ENCODE assay signal across 30 mouse cellular contexts in the genomic region with DNA sequence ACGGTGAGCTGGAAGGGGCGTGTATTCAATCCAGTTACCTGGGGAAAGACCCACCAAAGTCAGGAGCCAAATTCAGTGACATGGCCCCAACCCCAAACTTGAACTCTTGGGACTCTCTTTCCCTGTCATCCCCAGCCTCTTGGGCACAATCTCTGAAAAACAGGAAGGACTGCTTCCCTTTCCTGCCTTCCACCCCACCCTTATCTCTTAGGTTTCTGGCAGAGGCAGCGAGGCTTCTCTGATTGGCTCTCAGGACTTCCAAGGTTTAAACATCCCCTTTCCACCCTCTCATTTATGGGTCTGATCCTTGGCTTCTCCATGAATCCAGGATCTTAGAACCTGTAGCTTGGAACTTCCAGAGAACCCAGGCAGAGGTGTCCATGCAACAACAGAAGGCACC. TPM values are rescaled to one million over a fixed set of nuclear protein-coding genes. Genes with fewer than 3 reads are reported as not detected.
DNase-seq lines count a peak whose midpoint lies in the region; ATAC-seq and TF ChIP-seq lines count a peak whose summit lies in the region.
"Had no signal": no experiment of that assay in that cellular context is flagged by ENCODE, and none has a peak within 500 bp of the region (broad histone marks: within the 10 kb centered on the region; RNA-seq: fewer than 3 reads in every experiment).

No protein-coding gene starts in this region.

- ATAC-seq in megakaryocyte, adult 5-6 weeks (ENCODE audit: poor library complexity, severe bottlenecking) = peak; percentile 68
- ATAC-seq: activated CD4-positive, CD25-positive, alpha-beta regulatory T cell, adult 4 months; CD4-positive, CD25-positive, alpha-beta regulatory T cell, adult 4 months; forebrain, embryonic 14.5 days; forebrain, embryonic 16.5 days; Patski had no signal

- TF ChIP-seq POLR2A in liver, adult 2 months (IDR thresholded peaks at IDR 0.05; ENCODE audit: extremely low read depth, insufficient read depth, low read length) = no peak
- TF ChIP-seq POLR2A in MEL (IDR thresholded peaks at IDR 0.05; ENCODE audit: control insufficient read depth in 1 of 2, insufficient read depth in 1 of 2, low read depth in 1 of 2, low read length in 2 of 2, poor library complexity in 1 of 2) = no peak

- DNase-seq in liver, adult 2 months (ENCODE audit: extremely low read depth, low read depth, low spot score) = peak; percentile 14
- DNase-seq in liver (no peak), MEL (ENCODE audit: low read depth, low spot score) (peak; percentile 48)
- no peak for DNase-seq in layer of hippocampus, adult 9-10 months (ENCODE audit: low spot score)
- DNase-seq: adrenal gland, adult 2 months; adrenal gland, postnatal 10 days; adrenal gland, postnatal 25 days; B cell, adult 2 months; cerebellum, adult 11 months; cerebellum, adult 18-20 months; cerebellum, adult 8-10 months; cerebellum, adult 9-11 months; cerebellum, postnatal 14 days; cerebellum, postnatal 36 days; embryo, embryonic 11 days had no signal

- H3K36me3 ChIP-seq in liver, adult 2 months (ENCODE audit: control insufficient read depth, insufficient read depth, low read length) = 0 out of 2 replicates have a peak, but pooled peaks cover 2% of the 10 kb centered on the region
- peaks cover 0 to 8% of the 10 kb centered on the region in 2 experiments; a peak in 1 of 4 replicates for H3K36me3 ChIP-seq in MEL (ENCODE audit: control insufficient read depth in 1 of 2, insufficient read depth in 2 of 2, low read length in 2 of 2)

- no peaks in the 10 kb centered on the region for H3K27me3 ChIP-seq in liver, adult 2 months (ENCODE audit: control insufficient read depth, insufficient read depth, low read length)
- H3K27me3 ChIP-seq in MEL (ENCODE audit: control insufficient read depth in 1 of 2, insufficient read depth in 2 of 2, low read length in 2 of 2) = no peaks in the 10 kb centered on the region
- H3K27me3 ChIP-seq: CH12.LX; embryonic facial prominence, embryonic 13.5 days; embryonic facial prominence, embryonic 15.5 days; forebrain, embryonic 12.5 days; Patski had no signal

- peak overlapping the region; percentile 57 for H3K27ac ChIP-seq in liver, adult 2 months (replicated peaks; ENCODE audit: insufficient read depth, low read depth, low read length)
- H3K27ac ChIP-seq in MEL (ENCODE audit: control insufficient read depth, low read depth, low read length) = no peak overlapping the region
- H3K27ac ChIP-seq: embryonic facial prominence, embryonic 13.5 days; embryonic facial prominence, embryonic 15.5 days; forebrain, embryonic 10.5 days; forebrain, embryonic 12.5 days had no signal

- no peaks in the 10 kb centered on the region for H3K79me2 ChIP-seq in liver, adult 2 months (ENCODE audit: control insufficient read depth, insufficient read depth, low read length)
- no peaks in the 10 kb centered on the region for H3K79me2 ChIP-seq in MEL (ENCODE audit: control insufficient read depth, insufficient read depth, low read length, poor library complexity)

- no peak for TF ChIP-seq CTCF in liver, adult 2 months (IDR thresholded peaks at IDR 0.05; ENCODE audit: low read depth, low read length)
- no peak for TF ChIP-seq CTCF in MEL (IDR thresholded peaks at IDR 0.05 in 2 of 3, conservative IDR thresholded peaks at IDR 0.05 in 1 of 3; ENCODE audit: control insufficient read depth in 1 of 3, insufficient read depth in 1 of 3, low read depth in 2 of 3, low read length in 3 of 3, poor library complexity in 1 of 3, severe bottlenecking in 1 of 3)

- WGBS in liver, adult 2 months = 91% methylated on average over 3 of the region's 3 CpGs

- TF ChIP-seq RAD21 in MEL (IDR thresholded peaks at IDR 0.05; ENCODE audit: low read depth, low read length) = no peak

- no peak overlapping the region for H3K9ac ChIP-seq in liver, adult 2 months (ENCODE audit: low read depth, low read length)
- H3K9ac ChIP-seq in MEL (ENCODE audit: control insufficient read depth, low read depth, low read length, poor library complexity, severe bottlenecking) = no peak overlapping the region
- H3K9ac ChIP-seq: embryonic facial prominence, embryonic 13.5 days; embryonic facial prominence, embryonic 15.5 days; forebrain, embryonic 12.5 days had no signal

- 0 out of 4 replicates have a peak, but pooled peaks of 1 of the 2 experiments have one; percentile 16 for TF ChIP-seq EP300 in MEL (IDR thresholded peaks at IDR 0.05; ENCODE audit: low read depth in 1 of 2, low read length in 2 of 2)

- no peaks in the 10 kb centered on the region for H3K4me1 ChIP-seq in liver, adult 2 months (ENCODE audit: control insufficient read depth, insufficient read depth, low read length)
- H3K4me1 ChIP-seq in MEL (ENCODE audit: control insufficient read depth in 1 of 2, insufficient read depth in 2 of 2, low read length in 2 of 2) = peaks cover 0 to 9% of the 10 kb centered on the region in 2 experiments; a peak in 2 of 4 replicates
- H3K4me1 ChIP-seq: embryonic facial prominence, embryonic 13.5 days; embryonic facial prominence, embryonic 15.5 days; forebrain, embryonic 10.5 days; forebrain, embryonic 12.5 days had no signal

- H3K9me3 ChIP-seq in MEL (replicated peaks; ENCODE audit: insufficient read depth, low read length) = no peaks in the 10 kb centered on the region
- H3K9me3 ChIP-seq: embryonic facial prominence, embryonic 15.5 days; forebrain, embryonic 10.5 days; forebrain, embryonic 12.5 days; G1E had no signal

- no peak overlapping the region for H3K4me3 ChIP-seq in liver, adult 2 months (ENCODE audit: insufficient read depth, low read depth, low read length)
- no peak overlapping the region for H3K4me3 ChIP-seq in MEL (ENCODE audit: control insufficient read depth in 1 of 2, insufficient read depth in 1 of 2, low read depth in 2 of 2, low read length in 2 of 2)
- H3K4me3 ChIP-seq: embryonic facial prominence, embryonic 13.5 days; embryonic facial prominence, embryonic 15.5 days; erythroblast, embryonic 14.5 days; forebrain, embryonic 10.5 days; forebrain, embryonic 12.5 days had no signal

TF ChIP-seq in MEL, 35 proteins besides CTCF, POLR2A, EP300 and RAD21:
- TF ChIP-seq TAL1 (IDR thresholded peaks at IDR 0.05; ENCODE audit: low read length) (0 out of 2 replicates have a peak, but pooled peaks have one; percentile 11), RCOR1 (IDR thresholded peaks at IDR 0.05; ENCODE audit: low read depth, low read length) (peak; percentile 77), GABPA (IDR thresholded peaks at IDR 0.05; ENCODE audit: low read depth, low read length) (no peak), GATA1 (IDR thresholded peaks at IDR 0.05; ENCODE audit: low read depth, low read length) (peak; percentile 47; the same call in 1 of the 2 replicates), TCF12 (IDR thresholded peaks at IDR 0.05; ENCODE audit: low read depth, low read length) (no peak)

RNA-seq across cellular contexts. Expression of a gene that starts 8.4 kb away (rescaled TPM):
- 3.4 and 4.1 TPM in 2 replicates for total RNA-seq in liver, adult 2 months (2014; rRNA removed)
- polyA plus RNA-seq in liver, adult 2 months (2012; rRNA removed) = 4.0 and 7.2 TPM in 2 replicates
- total RNA-seq in MEL (2012; rRNA removed) = 1.0 and 1.2 TPM in 2 replicates
- 1 to 10 TPM in 1 of 2 experiments, not detected in 1; 4.5 TPM for polyA plus RNA-seq in MEL (2012; ENCODE audit: insufficient read depth in 1 of 2, insufficient read length in 2 of 2, low read depth in 1 of 2, low replicate concordance in 2 of 2, missing spikeins in 1 of 2)
- 8.3 and 9.6 TPM in 2 replicates for total RNA-seq in megakaryocyte, adult 5-6 weeks (2015)
- total RNA-seq in megakaryocyte, adult 5-6 weeks (2017) = 11.7 and 12.7 TPM in 2 replicates
- polyA plus RNA-seq: erythroblast, embryonic 14.5 days had no signal

RNA-seq across cellular contexts. Expression of a gene that starts 19.0 kb away (rescaled TPM):
- 14.1 and 21.5 TPM in 2 replicates for total RNA-seq in liver, adult 2 months (2014; rRNA removed)
- 19.1 and 21.6 TPM in 2 replicates for polyA plus RNA-seq in liver, adult 2 months (2012; rRNA removed)
- total RNA-seq in MEL (2012; rRNA removed) = 29.2 and 33.7 TPM in 2 replicates
- polyA plus RNA-seq in MEL (2012; ENCODE audit: insufficient read depth in 1 of 2, insufficient read length in 2 of 2, low read depth in 1 of 2, low replicate concordance in 2 of 2, missing spikeins in 1 of 2) = 10 to 100 TPM in 1 of 2 experiments, not detected in 1; 66.8 TPM
- total RNA-seq in megakaryocyte, adult 5-6 weeks (2015) = 23.1 and 29.7 TPM in 2 replicates
- 16.3 and 20.2 TPM in 2 replicates for total RNA-seq in megakaryocyte, adult 5-6 weeks (2017)

RNA-seq across cellular contexts. Expression of a gene that starts 27.6 kb away (rescaled TPM):
- total RNA-seq in liver, adult 2 months (2014; rRNA removed) = not detected in 2 replicates
- polyA plus RNA-seq in liver, adult 2 months (2012; rRNA removed) = not detected in 2 replicates
- not detected in 2 replicates for total RNA-seq in MEL (2012; rRNA removed)
- not detected for polyA plus RNA-seq in MEL (2012; ENCODE audit: insufficient read depth in 1 of 2, insufficient read length in 2 of 2, low read depth in 1 of 2, low replicate concordance in 2 of 2, missing spikeins in 1 of 2)
- not detected in 2 replicates for total RNA-seq in megakaryocyte, adult 5-6 weeks (2015)
- total RNA-seq in megakaryocyte, adult 5-6 weeks (2017) = not detected in 2 replicates
- total RNA-seq: common myeloid progenitor, adult 5-6 weeks; G1E had no signal
- polyA plus RNA-seq: activated CD4-positive, CD25-positive, alpha-beta regulatory T cell, adult 4 months; adrenal gland, adult 2 months; CD4-positive, CD25-positive, alpha-beta regulatory T cell, adult 4 months; embryonic facial prominence, embryonic 11.5 days; embryonic facial prominence, embryonic 13.5 days; erythroblast, embryonic 14.5 days; forebrain, embryonic 10.5 days; G1E; Patski had no signal

Comparison
In these comparisons a context has a peak if more than half of its experiments do, and no peak if none do; other contexts are left out.
1. DNase-seq: peak in liver, adult 2 months (single experiment) and MEL (single experiment); none in liver (single experiment) and layer of hippocampus, adult 9-10 months (single experiment).